Mouse (Mus musculus) G1E (cell line): Measurements from ENCODE around the gene Col24a1. TPM values are rescaled to one million over a fixed set of nuclear protein-coding genes. Genes with fewer than 3 reads are reported as not detected.
A peak's percentile ranks its signal among the peaks of the same experiment; 100 is the strongest.

Source experiments
- ATAC-seq: 2 replicates; pipeline ENCODE4 v1.8.0; 2016; ENCODE audit warnings: mild to moderate bottlenecking; ENCODE audit not compliant: insufficient number of reproducible peaks, poor library complexity, low FRiP score, severe bottlenecking; ENCODE audit errors: extremely low read depth
- DNase-seq: peaks from one replicate; pipeline ENCODE4 v3.0.0; 2012; ENCODE audit warnings: low spot score
- H3K27me3 ChIP-seq: 2 replicates; pipeline ENCODE4 v1.6.1; 2012; ENCODE audit warnings: mild to moderate bottlenecking, low read length, inconsistent platforms; ENCODE audit not compliant: insufficient read depth
- H3K36me3 ChIP-seq: replicated peaks from 2 replicates; pipeline ENCODE3; 2012; ENCODE audit warnings: mild to moderate bottlenecking, inconsistent platforms
- H3K4me1 ChIP-seq: 2 replicates; pipeline ENCODE4 v1.6.1; 2012; ENCODE audit warnings: low read depth, low read length, inconsistent platforms, mixed read lengths; ENCODE audit not compliant: insufficient read depth
- H3K4me3 ChIP-seq: 2 replicates; pipeline ENCODE4 v1.5.1; 2012; ENCODE audit warnings: low read depth, mild to moderate bottlenecking, inconsistent platforms, low read length, moderate library complexity, mixed read lengths
- H3K9me3 ChIP-seq: replicated peaks from 2 replicates; pipeline ENCODE4 v1.6.1; 2012; ENCODE audit warnings: inconsistent platforms
- CTCF ChIP-seq: IDR thresholded peaks from 2 replicates; pipeline ENCODE4 v1.5.1; 2012; ENCODE audit warnings: low read depth, low read length, inconsistent platforms, mixed read lengths
- GATA1 ChIP-seq: IDR thresholded peaks from 2 replicates; pipeline ENCODE4 v1.6.1; 2012; ENCODE audit warnings: borderline replicate concordance, low read length, inconsistent platforms, mixed read lengths
- GATA2 ChIP-seq: IDR thresholded peaks from 2 replicates; pipeline ENCODE4 v1.6.1; 2012; ENCODE audit warnings: low read depth, low read length, inconsistent platforms, borderline replicate concordance
- POLR2AphosphoS5 ChIP-seq: IDR thresholded peaks from 2 replicates; pipeline ENCODE4 v1.6.1; 2012; ENCODE audit warnings: low read depth, low read length, inconsistent platforms; ENCODE audit not compliant: insufficient replicate concordance
- TAL1 ChIP-seq: conservative IDR thresholded peaks from 2 replicates; pipeline ENCODE4 v1.6.1; 2012; ENCODE audit warnings: low read depth, low read length, inconsistent platforms, mixed read lengths
- polyA plus RNA-seq: library from polyadenylated mRNA; stranded (reverse); fragments of >175 nt; gene quantifications from 2 replicates; pipeline ENCODE4 v1.2.3, GENCODE M21; 2012
- total RNA-seq, 2 experiments: library from RNA; stranded (forward) in 1 of 2; stranded (reverse) in 1 of 2; fragments of 200-1000 nt in 1 of 2; fragments of >200 nt in 1 of 2; fragmentation: Nextera tagmentation in 1 of 2; gene quantifications; 2 replicates each; pipeline ENCODE4 v1.2.3; 2014 to 2017

Gene Col24a1
- total and polyA plus RNA-seq, 3 experiments = 0.66 TPM; not detected in 2

DNA sequence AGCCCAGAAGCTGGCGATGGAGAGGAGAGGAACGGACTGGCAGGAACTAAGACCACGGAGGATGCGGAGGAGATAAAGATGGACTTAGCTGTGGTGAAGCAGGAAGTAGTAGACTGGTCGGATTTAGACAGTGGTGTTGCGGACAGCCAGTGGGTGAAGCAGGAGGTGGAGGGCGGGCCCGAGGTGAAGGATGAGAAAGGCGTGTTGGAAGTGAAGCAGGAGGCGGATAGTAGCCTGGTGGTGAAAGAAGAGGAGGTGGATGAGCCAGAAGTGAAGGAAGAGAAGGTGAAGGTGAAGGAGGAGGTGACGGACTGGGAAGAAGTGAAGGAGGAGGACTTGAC is 284.2 kb downstream of the Col24a1 start:
- Histone ChIP-seq H3K36me3 (peaks cover 41% of the 10 kb centered on the region), H3K27me3 (no peaks in the 10 kb centered on the region), H3K9me3 (no peaks in the 10 kb centered on the region), H3K4me3 (peak overlapping the region; percentile 87), H3K4me1 (peaks cover 29% of the 10 kb centered on the region)
- no peak for DNase-seq
- TF ChIP-seq GATA1 = no peak
- no peak for TF ChIP-seq GATA2
- TF ChIP-seq POLR2AphosphoS5 = no peak
- TF ChIP-seq CTCF = no peak
- ATAC-seq = peak; percentile 55

DNA sequence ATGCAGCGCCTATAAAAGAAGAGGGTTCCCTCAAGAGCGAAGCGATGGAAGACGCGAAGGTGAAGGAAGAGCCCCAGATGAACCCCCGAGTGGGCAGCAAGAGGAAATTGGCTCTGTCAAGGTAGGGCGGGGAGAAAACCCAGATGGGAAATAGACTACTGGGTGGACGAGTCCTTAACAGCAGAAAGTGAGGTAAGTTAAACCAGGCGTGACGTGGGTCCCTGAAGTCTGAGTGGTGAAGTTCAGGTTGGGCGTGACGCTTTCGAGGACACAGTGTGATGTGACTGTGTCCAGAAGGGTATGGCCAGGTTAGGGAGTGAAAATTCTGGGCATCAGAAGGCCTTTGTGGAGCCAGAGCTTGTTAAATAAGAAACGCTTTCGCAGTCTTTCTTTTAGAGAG is 284.6 kb downstream of the Col24a1 start:
- Histone ChIP-seq H3K4me1 (peaks cover 29% of the 10 kb centered on the region), H3K4me3 (peak overlapping the region; percentile 87), H3K9me3 (no peaks in the 10 kb centered on the region), H3K27me3 (no peaks in the 10 kb centered on the region), H3K36me3 (peaks cover 45% of the 10 kb centered on the region)
- TF ChIP-seq TAL1 (no peak), POLR2AphosphoS5 (no peak), GATA2 (no peak), CTCF (no peak)
- DNase-seq (no peak), ATAC-seq (peak; percentile 0; the same call in 1 of the 2 replicates)

GRCm38 (mm10) chr3:145583043-145583442 is 290.8 kb downstream of the Col24a1 start:
- Histone ChIP-seq H3K4me3 (no peak overlapping the region), H3K27me3 (no peaks in the 10 kb centered on the region), H3K36me3 (peaks cover 87% of the 10 kb centered on the region), H3K4me1 (peaks cover 7% of the 10 kb centered on the region), H3K9me3 (no peaks in the 10 kb centered on the region)
- ATAC-seq (no peak), DNase-seq (no peak)
- no peak for TF ChIP-seq POLR2AphosphoS5
- TF ChIP-seq CTCF = no peak
- no peak for TF ChIP-seq TAL1
- TF ChIP-seq GATA1 = no peak
- no peak for TF ChIP-seq GATA2

DNA sequence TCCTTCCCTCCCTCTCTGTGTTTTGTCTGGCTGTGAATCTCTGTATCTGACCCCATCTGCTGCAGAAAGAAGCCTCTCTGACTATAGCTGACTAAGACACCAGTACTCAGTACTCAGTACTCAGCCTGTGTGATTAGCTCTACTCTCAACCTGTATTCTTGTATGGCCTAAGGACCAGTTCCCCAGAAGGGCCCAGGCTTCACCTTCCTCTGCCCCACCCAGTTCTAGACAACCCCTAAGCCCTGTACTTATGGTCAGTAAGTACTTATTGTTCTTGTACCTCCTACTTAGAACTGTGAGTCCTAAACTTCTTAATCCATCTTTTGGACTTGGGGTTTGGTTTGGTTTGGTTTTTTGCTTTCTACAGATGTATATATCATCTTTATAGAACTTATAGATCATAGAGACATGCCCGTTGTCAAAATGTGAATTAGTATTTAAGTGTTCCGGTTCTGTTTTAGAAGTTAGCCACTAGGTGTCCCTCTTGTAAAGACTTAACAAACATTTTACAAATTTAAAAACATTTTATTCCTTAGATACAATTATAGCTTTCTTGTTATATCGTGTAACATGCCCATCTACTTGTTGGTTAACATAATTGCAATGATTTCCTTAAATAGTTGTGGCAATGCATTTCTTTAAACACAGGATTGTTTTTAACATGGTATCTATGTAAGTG is 291.4 kb downstream of the Col24a1 start:
- DNase-seq (no peak), ATAC-seq (no peak; the same call in none of the 2 replicates)
- Histone ChIP-seq H3K4me1 (peaks cover 5% of the 10 kb centered on the region; the same call in 1 of the 2 replicates), H3K27me3 (no peaks in the 10 kb centered on the region), H3K4me3 (no peak overlapping the region), H3K36me3 (peaks cover 81% of the 10 kb centered on the region), H3K9me3 (no peaks in the 10 kb centered on the region)
- TF ChIP-seq CTCF = no peak
- TF ChIP-seq TAL1 = no peak
- no peak for TF ChIP-seq POLR2AphosphoS5
- no peak for TF ChIP-seq GATA2
- no peak for TF ChIP-seq GATA1

DNA sequence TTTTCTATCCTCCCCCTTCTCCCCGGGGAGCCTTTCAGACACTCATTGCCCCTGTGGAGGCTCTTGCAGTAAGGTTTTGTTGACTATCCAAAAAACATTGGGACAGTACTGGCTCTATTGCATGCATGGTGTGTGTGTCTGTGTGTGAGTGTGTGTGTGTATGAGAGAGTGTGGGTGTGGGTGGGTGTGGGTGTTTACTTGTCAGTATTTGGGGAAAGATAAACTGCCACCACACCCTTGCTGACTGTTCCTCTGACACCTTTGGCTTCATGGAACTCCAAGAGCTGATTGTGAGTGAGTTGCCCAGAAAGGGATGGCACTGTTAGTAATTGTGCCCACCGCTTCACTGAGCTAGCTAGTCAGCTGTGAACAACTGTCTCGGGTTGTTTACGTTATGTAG is 298.3 kb downstream of the Col24a1 start:
- H3K4me1 ChIP-seq = peaks cover 8% of the 10 kb centered on the region
- no peaks in the 10 kb centered on the region for H3K27me3 ChIP-seq
- TF ChIP-seq CTCF (no peak), POLR2AphosphoS5 (no peak), GATA1 (no peak), GATA2 (no peak), TAL1 (no peak)
- H3K4me3 ChIP-seq = no peak overlapping the region
- ATAC-seq = no peak
- no peaks in the 10 kb centered on the region for H3K9me3 ChIP-seq
- DNase-seq = no peak
- H3K36me3 ChIP-seq = peaks cover 79% of the 10 kb centered on the region

GRCm38 (mm10) chr3:145591841-145592542 is 299.7 kb downstream of the Col24a1 start:
- TF ChIP-seq GATA2 (no peak), TAL1 (no peak), POLR2AphosphoS5 (no peak)
- H3K4me1 ChIP-seq = peaks cover 8% of the 10 kb centered on the region
- no peaks in the 10 kb centered on the region for H3K9me3 ChIP-seq
- ATAC-seq = no peak
- H3K36me3 ChIP-seq = peaks cover 70% of the 10 kb centered on the region
- H3K27me3 ChIP-seq = no peaks in the 10 kb centered on the region
- DNase-seq = no peak
- no peak overlapping the region for H3K4me3 ChIP-seq
